Mouse (Mus musculus) erythroblast, embryonic 14.5 days (primary cell): ENCODE data around the gene Aldh3a2. TPM values are rescaled to one million over a fixed set of nuclear protein-coding genes. Genes with fewer than 3 reads are reported as not detected.

Source experiments
- H3K27me3 ChIP-seq: 2 replicates; pipeline ENCODE4 v1.6.1; 2012; ENCODE audit warnings: inconsistent platforms; ENCODE audit not compliant: control insufficient read depth
- H3K36me3 ChIP-seq: 2 replicates; pipeline ENCODE4 v1.6.1; 2012; ENCODE audit warnings: mild to moderate bottlenecking, inconsistent platforms; ENCODE audit not compliant: control insufficient read depth
- H3K4me1 ChIP-seq: 2 replicates; pipeline ENCODE4 v1.6.1; 2012; ENCODE audit warnings: inconsistent platforms; ENCODE audit not compliant: control insufficient read depth
- H3K4me3 ChIP-seq: replicated peaks from 2 replicates; pipeline ENCODE3; 2012; ENCODE audit warnings: moderate library complexity, mild to moderate bottlenecking, inconsistent platforms
- H3K9me3 ChIP-seq: 2 replicates; pipeline ENCODE4 v1.6.1; 2012; ENCODE audit warnings: low read length, inconsistent platforms, mixed read lengths; ENCODE audit not compliant: control insufficient read depth
- GATA1 ChIP-seq: IDR thresholded peaks from 2 replicates; pipeline ENCODE4 v1.6.1; 2012; ENCODE audit warnings: low read length, inconsistent platforms, mixed read lengths
- TAL1 ChIP-seq: IDR thresholded peaks from 3 replicates; pipeline ENCODE4 v1.6.1; 2012; ENCODE audit warnings: low read length, inconsistent platforms, mixed read lengths
- polyA plus RNA-seq: library from polyadenylated mRNA; stranded (reverse); fragments of >175 nt; gene quantifications from 2 replicates; pipeline ENCODE4 v1.2.3, GENCODE M21; 2012

Gene Aldh3a2
- polyA plus RNA-seq, 1 experiment, result not detected

DNA sequence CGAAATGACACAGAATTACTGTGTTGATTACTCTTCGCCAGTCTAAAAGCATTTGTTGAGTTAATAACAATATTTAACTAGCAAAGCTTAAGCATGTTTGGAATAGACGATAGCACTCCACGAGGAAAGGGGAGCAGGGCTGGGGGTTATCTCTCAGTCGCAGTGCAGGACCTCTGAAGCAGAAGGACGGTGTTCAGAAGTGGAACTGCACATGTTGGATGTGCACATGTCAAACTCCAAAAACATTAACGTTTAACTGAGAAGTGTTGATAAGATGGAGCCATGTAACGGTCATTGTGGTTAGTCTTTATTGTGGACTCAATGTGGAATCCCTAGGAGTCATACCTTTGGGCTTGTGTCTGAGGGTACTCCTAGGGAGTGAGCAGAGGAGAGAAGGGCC is 7.8 kb upstream of the Aldh3a2 start:
- Histone ChIP-seq H3K4me1 (peaks cover 10% of the 10 kb centered on the region), H3K36me3 (no peaks in the 10 kb centered on the region), H3K4me3 (no peak overlapping the region), H3K27me3 (no peaks in the 10 kb centered on the region), H3K9me3 (no peaks in the 10 kb centered on the region)
- TF ChIP-seq TAL1 (no peak), GATA1 (no peak)

DNA sequence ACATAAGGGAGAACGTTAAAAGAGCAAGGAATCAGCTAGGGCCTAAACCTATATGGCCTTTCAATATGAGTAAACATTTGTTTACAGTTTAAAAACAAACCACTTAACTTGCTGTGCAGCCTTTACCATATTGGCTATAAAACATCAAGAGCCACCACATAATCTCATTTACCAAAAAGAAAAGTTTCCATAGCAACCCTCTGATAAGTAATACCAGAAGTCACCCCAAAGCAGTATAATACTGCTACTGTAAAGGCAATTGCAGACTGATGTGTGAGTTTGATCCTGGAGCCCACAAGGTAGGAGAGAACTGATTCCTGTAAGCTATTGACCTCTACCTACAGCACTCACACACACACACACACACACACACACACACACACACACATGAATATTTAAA is 7.2 kb upstream of the Aldh3a2 start:
- H3K4me1 ChIP-seq, result peaks cover 10% of the 10 kb centered on the region
- TF ChIP-seq TAL1 (no peak), GATA1 (no peak)
- no peak overlapping the region for H3K4me3 ChIP-seq
- no peaks in the 10 kb centered on the region for H3K27me3 ChIP-seq
- no peaks in the 10 kb centered on the region for H3K9me3 ChIP-seq
- no peaks in the 10 kb centered on the region for H3K36me3 ChIP-seq

DNA sequence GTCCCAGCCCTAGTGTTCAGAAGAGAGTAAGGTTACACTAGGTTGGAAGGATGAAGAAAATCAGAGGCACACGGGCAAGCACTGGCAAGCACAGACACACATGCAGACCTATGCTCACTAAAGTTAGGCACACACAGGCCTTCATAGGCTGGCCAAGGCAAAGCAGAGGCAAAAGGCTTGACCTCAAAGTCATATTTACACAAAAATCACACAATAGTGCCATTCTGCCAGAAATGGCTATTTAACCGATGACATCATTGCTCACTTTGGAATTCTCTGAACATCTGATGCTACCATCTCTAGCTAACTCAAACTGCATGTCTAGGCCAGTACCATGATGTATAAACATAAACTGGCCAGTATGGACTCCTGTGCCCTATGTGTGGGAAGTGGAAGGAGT is 6.7 kb upstream of the Aldh3a2 start:
- no peak for TF ChIP-seq TAL1
- no peak for TF ChIP-seq GATA1
- no peaks in the 10 kb centered on the region for H3K36me3 ChIP-seq
- H3K27me3 ChIP-seq, result no peaks in the 10 kb centered on the region
- no peaks in the 10 kb centered on the region for H3K9me3 ChIP-seq
- peaks cover 10% of the 10 kb centered on the region for H3K4me1 ChIP-seq
- no peak overlapping the region for H3K4me3 ChIP-seq

GRCm38 (mm10) chr11:61271612-61272011 is 4.3 kb upstream of the Aldh3a2 start:
- TF ChIP-seq TAL1, result no peak
- TF ChIP-seq GATA1, result no peak
- no peaks in the 10 kb centered on the region for H3K9me3 ChIP-seq
- H3K36me3 ChIP-seq, result no peaks in the 10 kb centered on the region
- H3K4me3 ChIP-seq, result no peak overlapping the region
- peaks cover 27% of the 10 kb centered on the region for H3K4me1 ChIP-seq
- H3K27me3 ChIP-seq, result peaks cover 2% of the 10 kb centered on the region; the same call in 1 of the 2 replicates

DNA sequence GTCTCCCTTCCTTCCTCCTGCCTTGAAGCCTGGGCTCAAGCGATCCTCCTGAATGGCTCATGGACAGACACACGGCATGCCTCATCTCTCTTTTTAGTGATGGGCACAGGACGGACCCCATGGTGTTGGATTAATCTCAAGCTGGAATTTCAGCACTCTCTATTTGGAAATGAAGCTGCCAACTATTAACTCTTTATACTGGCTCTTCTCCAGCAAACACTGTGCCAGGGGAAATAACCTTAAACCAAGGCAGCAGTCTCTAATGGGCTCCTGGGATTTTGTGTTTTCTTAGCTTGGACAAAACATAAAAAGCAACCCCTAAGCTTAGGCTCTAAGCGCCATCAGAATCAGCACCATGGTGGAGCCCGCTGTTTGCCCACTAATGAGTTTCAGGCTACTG is 3.1 kb upstream of the Aldh3a2 start:
- H3K27me3 ChIP-seq, result peaks cover 2% of the 10 kb centered on the region; the same call in 1 of the 2 replicates
- peaks cover 32% of the 10 kb centered on the region for H3K4me1 ChIP-seq
- H3K4me3 ChIP-seq, result no peak overlapping the region
- no peaks in the 10 kb centered on the region for H3K9me3 ChIP-seq
- TF ChIP-seq GATA1, result no peak
- no peak for TF ChIP-seq TAL1
- H3K36me3 ChIP-seq, result no peaks in the 10 kb centered on the region

DNA sequence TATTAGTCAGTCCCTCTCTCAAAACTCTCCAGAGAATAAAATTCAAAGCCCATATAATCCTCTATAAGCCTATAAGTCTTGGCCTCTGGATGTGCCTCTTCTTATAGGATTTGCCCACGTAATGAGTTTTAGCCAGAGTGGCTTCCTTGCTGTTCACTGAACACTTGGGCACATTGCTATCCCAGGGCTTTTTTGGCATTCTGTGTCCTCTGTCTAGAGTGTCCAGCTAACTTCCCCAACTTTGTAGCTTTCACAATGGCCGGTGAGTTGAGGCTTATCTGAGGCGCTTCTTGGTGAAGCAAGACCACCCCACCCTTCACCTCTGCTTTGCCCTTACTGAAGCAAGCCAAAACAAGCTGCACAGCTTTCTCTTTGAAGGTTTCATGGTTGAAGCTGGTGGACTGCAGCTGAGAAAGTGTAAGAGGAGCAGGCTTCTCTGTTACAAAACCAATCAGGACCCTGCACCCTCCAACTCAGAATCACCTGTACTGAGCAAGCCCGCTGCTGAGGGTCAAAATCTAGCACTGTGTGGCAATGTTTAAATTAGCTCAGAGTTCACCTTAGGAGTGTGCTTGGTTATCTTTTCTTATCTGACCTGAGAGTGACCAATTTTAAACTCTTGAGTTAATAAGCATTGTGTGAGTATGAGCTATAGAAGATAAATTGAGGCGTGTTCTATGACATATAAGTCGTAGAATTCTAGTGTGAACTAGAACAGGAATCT is 1.5 kb upstream of the Aldh3a2 start:
- Histone ChIP-seq H3K4me3 (no peak overlapping the region), H3K27me3 (peaks cover 2% of the 10 kb centered on the region; the same call in 1 of the 2 replicates), H3K36me3 (no peaks in the 10 kb centered on the region; the same call in 1 of the 2 replicates), H3K9me3 (no peaks in the 10 kb centered on the region), H3K4me1 (peaks cover 24% of the 10 kb centered on the region)
- TF ChIP-seq TAL1 (no peak), GATA1 (no peak)

GRCm38 (mm10) chr11:61263841-61264240 is 3.4 kb downstream of the Aldh3a2 start:
- Histone ChIP-seq H3K9me3 (no peaks in the 10 kb centered on the region), H3K27me3 (peaks cover 2% of the 10 kb centered on the region; the same call in 1 of the 2 replicates), H3K4me3 (no peak overlapping the region), H3K36me3 (peaks cover 17% of the 10 kb centered on the region), H3K4me1 (peaks cover 24% of the 10 kb centered on the region)
- TF ChIP-seq TAL1, result no peak
- TF ChIP-seq GATA1, result no peak

DNA sequence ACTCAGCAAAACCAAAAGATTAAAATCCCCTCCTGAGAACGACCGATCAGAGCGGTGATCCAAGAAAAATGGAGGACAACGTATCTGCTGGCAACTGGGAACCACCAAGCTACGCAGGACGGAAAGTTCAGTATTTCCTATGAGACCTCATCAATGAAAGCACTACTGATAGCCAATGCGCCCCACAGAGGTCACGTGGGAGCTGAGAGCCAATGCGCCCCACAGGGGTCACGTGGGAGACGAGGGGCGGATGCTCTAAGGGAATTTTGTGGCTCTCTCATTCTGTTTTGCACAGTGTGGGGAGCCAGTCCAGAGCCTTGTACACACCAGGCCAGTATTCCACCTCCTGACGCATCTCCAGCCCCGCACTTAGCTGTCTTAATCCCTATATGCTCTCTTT is 4.7 kb downstream of the Aldh3a2 start:
- TF ChIP-seq GATA1 (no peak), TAL1 (no peak)

GRCm38 (mm10) chr11:61259106-61259505 is 8.2 kb downstream of the Aldh3a2 start:
- H3K4me3 ChIP-seq, result no peak overlapping the region
- peaks cover 3% of the 10 kb centered on the region; the same call in 1 of the 2 replicates for H3K4me1 ChIP-seq
- TF ChIP-seq GATA1 (no peak), TAL1 (no peak)
- no peaks in the 10 kb centered on the region for H3K27me3 ChIP-seq
- H3K36me3 ChIP-seq, result peaks cover 37% of the 10 kb centered on the region
- no peaks in the 10 kb centered on the region for H3K9me3 ChIP-seq

More for the DNA sequence above, 4.7 kb downstream of the Aldh3a2 start:
- peaks cover 15% of the 10 kb centered on the region for H3K4me1 ChIP-seq
- peaks cover 22% of the 10 kb centered on the region for H3K36me3 ChIP-seq
- H3K9me3 ChIP-seq, result no peaks in the 10 kb centered on the region
- H3K27me3 ChIP-seq, result no peaks in the 10 kb centered on the region
- H3K4me3 ChIP-seq, result no peak overlapping the region

DNA sequence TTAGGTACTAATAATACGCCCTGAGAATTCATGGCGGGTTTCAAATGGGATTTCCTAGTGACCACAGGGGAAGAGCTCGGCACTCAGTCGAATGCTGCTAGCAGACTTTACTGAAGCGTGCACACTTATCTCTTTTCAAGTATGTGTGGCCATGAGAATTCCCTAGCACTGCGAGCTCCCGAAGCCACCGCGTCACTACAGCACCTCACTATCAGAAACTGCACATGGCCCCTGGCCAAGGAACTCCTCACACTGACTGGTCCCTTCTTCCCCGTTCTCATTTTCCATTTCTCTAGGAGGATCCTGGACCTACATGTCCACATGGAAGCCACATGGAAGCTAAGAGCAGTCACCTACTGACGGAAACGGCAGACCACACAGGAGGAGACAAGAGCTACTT is 14.5 kb downstream of the Aldh3a2 start:
- TF ChIP-seq GATA1, result no peak
- no peak for TF ChIP-seq TAL1
- H3K27me3 ChIP-seq, result no peaks in the 10 kb centered on the region
- H3K36me3 ChIP-seq, result peaks cover 53% of the 10 kb centered on the region
- H3K9me3 ChIP-seq, result no peaks in the 10 kb centered on the region
- no peak overlapping the region for H3K4me3 ChIP-seq
- peaks cover 3% of the 10 kb centered on the region; the same call in 1 of the 2 replicates for H3K4me1 ChIP-seq
